Mouse (Mus musculus): ENCODE measurements around the gene Cnr2. TPM values are rescaled to one million over a fixed set of nuclear protein-coding genes. Genes with fewer than 3 reads are reported as not detected.

The Cnr2 gene
- total and polyA plus RNA-seq, 3 experiments, result 6.8 to 10.2 TPM; not detected in 1

- Histone ChIP-seq H3K36me3 (ENCODE audit: control insufficient read depth in 1 of 2, insufficient read depth in 2 of 2, low read length in 2 of 2) (peaks cover 12 to 47% of the 10 kb centered on the region in 2 experiments), H3K9me3 (replicated peaks; ENCODE audit: insufficient read depth, low read length) (no peaks in the 10 kb centered on the region), H3K4me3 (ENCODE audit: control insufficient read depth in 1 of 2, insufficient read depth in 1 of 2, low read depth in 2 of 2, low read length in 2 of 2) (peak within 1 kb of the TSS; percentile 94 to 99), H3K9ac (ENCODE audit: control insufficient read depth, low read depth, low read length, poor library complexity, severe bottlenecking) (peak within 1 kb of the TSS; percentile 99), H3K4me1 (ENCODE audit: control insufficient read depth in 1 of 2, insufficient read depth in 2 of 2, low read length in 2 of 2) (peaks cover 12 to 36% of the 10 kb centered on the region in 2 experiments), H3K27me3 (ENCODE audit: control insufficient read depth in 1 of 2, insufficient read depth in 2 of 2, low read length in 2 of 2) (no peaks in the 10 kb centered on the region), H3K79me2 (ENCODE audit: control insufficient read depth, insufficient read depth, low read length, poor library complexity) (peaks cover 42% of the 10 kb centered on the region), H3K27ac (ENCODE audit: control insufficient read depth, low read depth, low read length) (peak within 1 kb of the TSS; percentile 86)
- peak; percentile 98 for DNase-seq (ENCODE audit: low read depth, low spot score)
- TF ChIP-seq MYC (IDR thresholded peaks at IDR 0.05; ENCODE audit: low read depth, low read length) (peak; percentile 73; the same call in 1 of the 2 replicates), RAD21 (IDR thresholded peaks at IDR 0.05; ENCODE audit: low read depth, low read length) (no peak), MEF2A (IDR thresholded peaks at IDR 0.05; ENCODE audit: extremely low read depth, insufficient replicate concordance, low read depth, low read length, poor library complexity, severe bottlenecking) (no peak), HCFC1 (IDR thresholded peaks at IDR 0.05; ENCODE audit: low read depth, low read length) (peak; percentile 79), GABPA (IDR thresholded peaks at IDR 0.05; ENCODE audit: low read depth, low read length) (no peak), MAFK (IDR thresholded peaks at IDR 0.05; ENCODE audit: borderline replicate concordance, low read depth, low read length) (no peak), ELF1 (IDR thresholded peaks at IDR 0.05; ENCODE audit: low read depth, low read length) (no peak), MAX (IDR thresholded peaks at IDR 0.05; ENCODE audit: low read length) (peak; percentile 79), POLR2A (IDR thresholded peaks at IDR 0.05; ENCODE audit: control insufficient read depth in 1 of 2, insufficient read depth in 1 of 2, low read depth in 1 of 2, low read length in 2 of 2, poor library complexity in 1 of 2) (peak; percentile 81 to 87; a peak in 3 of 4 replicates), ZKSCAN1 (IDR thresholded peaks at IDR 0.05; ENCODE audit: low read depth, low read length) (no peak), POLR2AphosphoS2 (IDR thresholded peaks at IDR 0.05; ENCODE audit: low read length) (peak; percentile 71; the same call in 1 of the 2 replicates), ZMIZ1 (IDR thresholded peaks at IDR 0.05; ENCODE audit: low read depth, low read length) (no peak), ETS1 (IDR thresholded peaks at IDR 0.05; ENCODE audit: low read depth, low read length) (peak; percentile 68; the same call in 1 of the 2 replicates), BHLHE40 (IDR thresholded peaks at IDR 0.05; ENCODE audit: borderline replicate concordance, low read depth, low read length) (0 out of 2 replicates have a peak, but pooled peaks have one; percentile 24), SIN3A (IDR thresholded peaks at IDR 0.05; ENCODE audit: low read length) (peak; percentile 84), CHD1 (IDR thresholded peaks at IDR 0.05; ENCODE audit: low read depth, low read length) (no peak), TAL1 (IDR thresholded peaks at IDR 0.05; ENCODE audit: low read length) (no peak), E2F4 (IDR thresholded peaks at IDR 0.05; ENCODE audit: borderline replicate concordance, low read depth, low read length) (peak; percentile 91), ZNF384 (IDR thresholded peaks at IDR 0.05; ENCODE audit: low read depth, low read length) (no peak), MAZ (IDR thresholded peaks at IDR 0.05; ENCODE audit: low read depth, low read length) (peak; percentile 94; the same call in 1 of the 2 replicates), EP300 (IDR thresholded peaks at IDR 0.05; ENCODE audit: low read depth in 1 of 2, low read length in 2 of 2) (peak in 1 of 2 experiments; percentile 54; a peak in 1 of 4 replicates), KAT2A (conservative IDR thresholded peaks at IDR 0.05; ENCODE audit: low read depth, low read length) (no peak; the same call in 1 of the 2 replicates), RCOR1 (IDR thresholded peaks at IDR 0.05; ENCODE audit: low read depth, low read length) (peak; percentile 92), USF2 (IDR thresholded peaks at IDR 0.05; ENCODE audit: borderline replicate concordance in 1 of 2, insufficient read depth in 1 of 2, low read depth in 1 of 2, low read length in 2 of 2) (no peak), ZC3H11A (IDR thresholded peaks at IDR 0.05; ENCODE audit: low read depth, low read length) (no peak), NELFE (IDR thresholded peaks at IDR 0.05; ENCODE audit: low read depth, low read length) (peak; percentile 72), CTCF (IDR thresholded peaks at IDR 0.05 in 2 of 3, conservative IDR thresholded peaks at IDR 0.05 in 1 of 3; ENCODE audit: control insufficient read depth in 1 of 3, insufficient read depth in 1 of 3, low read depth in 2 of 3, low read length in 3 of 3, poor library complexity in 1 of 3, severe bottlenecking in 1 of 3) (no peak), TBP (IDR thresholded peaks at IDR 0.05; ENCODE audit: low read depth, low read length) (peak; percentile 73), UBTF (IDR thresholded peaks at IDR 0.05; ENCODE audit: borderline replicate concordance, insufficient read depth, low read depth, low read length) (no peak), USF1 (IDR thresholded peaks at IDR 0.05; ENCODE audit: low read depth, low read length) (no peak), GATA1 (IDR thresholded peaks at IDR 0.05; ENCODE audit: low read depth, low read length) (peak; percentile 65), TCF12 (IDR thresholded peaks at IDR 0.05; ENCODE audit: low read depth, low read length) (peak; percentile 26; the same call in 1 of the 2 replicates), NRF1 (IDR thresholded peaks at IDR 0.05; ENCODE audit: insufficient read depth, low read depth, low read length, poor library complexity, severe bottlenecking) (peak; percentile 75), MXI1 (IDR thresholded peaks at IDR 0.05; ENCODE audit: low read depth, low read length) (peak; percentile 76; the same call in 1 of the 2 replicates), CHD2 (IDR thresholded peaks at IDR 0.05; ENCODE audit: low read length) (peak; percentile 94)
Observed at GRCm38 (mm10) chr4:135855536-135856222, 39.5 kb upstream of the Cnr2 start, which contains the start of gene Srsf10. Srsf10 (plus strand) TSS chr4:135855747.
